ENCODE assay signal across 9 mouse cellular contexts in the genomic region with DNA sequence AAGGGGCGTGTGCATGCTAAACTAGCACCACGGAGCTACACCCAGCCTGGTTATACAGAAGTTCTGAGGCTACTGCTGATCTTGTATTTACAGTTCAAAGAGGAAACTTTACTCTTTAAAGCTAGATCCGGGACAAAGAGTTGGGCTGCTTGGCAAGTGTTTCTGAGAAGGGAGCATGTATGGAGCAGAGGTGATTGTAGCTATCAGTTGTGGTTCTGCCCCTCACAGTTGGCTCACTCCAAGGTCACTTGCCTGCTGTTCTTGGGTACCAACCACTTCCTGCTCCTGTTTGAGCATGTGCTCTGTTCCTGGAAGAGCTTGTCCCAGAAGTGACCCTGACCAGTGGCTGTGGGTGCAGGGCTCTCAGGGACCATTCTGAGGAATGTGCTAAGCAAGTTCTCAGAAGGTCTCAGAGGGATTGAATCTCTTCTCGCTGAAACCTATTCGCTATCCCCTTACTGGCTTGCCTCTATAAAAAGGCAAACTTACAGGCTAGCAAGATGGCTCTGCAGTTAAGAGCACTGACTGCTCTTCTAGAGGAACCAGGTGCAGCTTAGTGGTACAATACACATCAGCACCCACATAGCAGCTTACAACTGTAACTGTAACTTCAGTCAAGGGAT.
DNase-seq lines count a peak whose midpoint lies in the region; ATAC-seq lines count a peak whose summit lies in the region.
"Had no signal": no experiment of that assay in that cellular context is flagged by ENCODE, and none has a peak within 500 bp of the region (broad histone marks: within the 10 kb centered on the region; RNA-seq: fewer than 3 reads in every experiment).

No protein-coding gene starts in this region.

- H3K4me1 ChIP-seq in lung, embryonic 16.5 days (replicated peaks; ENCODE audit: control insufficient read depth, insufficient read depth, low read length) = peaks cover 7% of the 10 kb centered on the region; the same call in 1 of the 2 replicates

- ATAC-seq in lung, embryonic 16.5 days (ENCODE audit: low read depth) = no peak

- no peaks in the 10 kb centered on the region for H3K36me3 ChIP-seq in lung, embryonic 16.5 days (ENCODE audit: control insufficient read depth, insufficient read depth, low read length)
- H3K36me3 ChIP-seq: heart, embryonic 12.5 days had no signal

- H3K9me3 ChIP-seq in lung, embryonic 16.5 days (ENCODE audit: control insufficient read depth, low read length) = no peaks in the 10 kb centered on the region
- H3K9me3 ChIP-seq: heart, embryonic 12.5 days had no signal

- H3K27ac ChIP-seq in lung, embryonic 16.5 days (ENCODE audit: low read length) = 0 out of 2 replicates have a peak overlapping the region, but pooled peaks have one; percentile 23

- no peak for DNase-seq in lung, postnatal 14 days
- peak; percentile 14 for DNase-seq in adipocyte (ENCODE audit: low spot score)
- DNase-seq in lung, postnatal 25 days (ENCODE audit: low spot score) = peak; percentile 31
- DNase-seq in thymus, postnatal 36 days = peak; percentile 43 to 55
- no peak for DNase-seq in frontal cortex, postnatal 25 days (ENCODE audit: low spot score in 2 of 2)
- DNase-seq in right cerebral cortex, postnatal 25 days = no peak
- DNase-seq: embryo, embryonic 11 days had no signal

- no peak overlapping the region for H3K9ac ChIP-seq in lung, embryonic 16.5 days (ENCODE audit: low read length)
- H3K9ac ChIP-seq: heart, embryonic 12.5 days had no signal

- no peak overlapping the region for H3K4me2 ChIP-seq in lung, embryonic 16.5 days (ENCODE audit: low read depth, low read length)
- H3K4me2 ChIP-seq: heart, embryonic 12.5 days had no signal

- WGBS in lung, embryonic 16.5 days = 51% methylated on average over 5 of the region's 5 CpGs

- no peak overlapping the region for H3K4me3 ChIP-seq in lung, embryonic 16.5 days (ENCODE audit: low read length)
- H3K4me3 ChIP-seq: heart, embryonic 12.5 days had no signal

- H3K27me3 ChIP-seq in lung, embryonic 16.5 days (ENCODE audit: control insufficient read depth, insufficient read depth, low read depth, low read length) = no peaks in the 10 kb centered on the region

Comparison
In these comparisons a context has a peak if more than half of its experiments do, and no peak if none do; other contexts are left out.
1. DNase-seq: peak in adipocyte (single experiment), lung, postnatal 25 days (single experiment) and thymus, postnatal 36 days (2 of 2); none in lung, postnatal 14 days (single experiment), frontal cortex, postnatal 25 days (0 of 2) and right cerebral cortex, postnatal 25 days (single experiment).